Mouse (Mus musculus): ENCODE results near the gene Gabpb1.
"Not testable (repeated sequence)": the region's sequence is repeated elsewhere in the genome, so short reads cannot be mapped to it uniquely, and the experiment has no call there.

DNA sequence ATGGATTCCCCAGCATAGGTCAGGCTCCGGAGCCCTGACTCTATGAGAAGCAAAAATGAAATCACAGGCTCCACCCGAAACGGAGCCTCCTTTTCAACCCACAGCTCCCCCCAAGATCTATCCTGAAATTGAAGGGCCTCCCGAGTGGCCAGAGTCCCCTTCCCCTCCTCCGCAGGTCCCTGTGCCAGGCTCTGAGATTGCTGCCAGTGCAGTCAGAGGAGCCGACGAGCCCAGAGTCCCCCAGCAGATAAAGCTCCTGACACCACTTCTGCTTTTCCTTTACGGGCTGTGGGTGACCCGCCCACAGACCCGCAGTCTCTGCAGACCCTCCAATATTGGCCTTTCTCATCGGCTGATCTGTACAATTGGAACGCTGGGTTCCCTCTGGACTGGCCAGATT, 66.5 kb downstream of the Gabpb1 start:
- not testable (repeated sequence) for TF ChIP-seq CTCF (IDR thresholded peaks at IDR 0.05; ENCODE audit: borderline replicate concordance, control insufficient read depth, extremely low read depth, insufficient read depth, low read length, poor library complexity); POLR2A (IDR thresholded peaks at IDR 0.05; ENCODE audit: control insufficient read depth, extremely low read depth, insufficient read depth, low read length, poor library complexity)

Measured in thymus, adult 2 months (tissue).